Mouse (Mus musculus) spleen, adult 2 months (tissue): ENCODE measurements around the gene Tbc1d9b. TPM values are rescaled to one million over a fixed set of nuclear protein-coding genes. Genes with fewer than 3 reads are reported as not detected.
"Not testable (repeated sequence)": the region's sequence is repeated elsewhere in the genome, so short reads cannot be mapped to it uniquely, and the experiment has no call there.

ENCODE experiments used
- DNase-seq, 2 experiments: peaks; one replicate each; pipeline versions ENCODE4 v3.0.0 to v3.0.0-alpha.2; 2012 to 2021; ENCODE audit warnings: low spot score in 2 of 2, low read depth in 1 of 2
- H3K27ac ChIP-seq: fragments of 200-500 bp; 2 replicates; pipeline ENCODE4 v1.5.1; 2012; ENCODE audit warnings: low read length, inconsistent platforms; ENCODE audit not compliant: insufficient read depth
- H3K27me3 ChIP-seq: fragments of 200-500 bp; 2 replicates; pipeline ENCODE4 v1.6.1; 2012; ENCODE audit warnings: mild to moderate bottlenecking, moderate library complexity, low read length, inconsistent platforms; ENCODE audit not compliant: control insufficient read depth, insufficient read depth
- H3K36me3 ChIP-seq: fragments of 200-500 bp; 2 replicates; pipeline ENCODE4 v1.6.1; 2012; ENCODE audit warnings: mild to moderate bottlenecking, low read length, inconsistent platforms; ENCODE audit not compliant: control insufficient read depth, insufficient read depth
- H3K4me1 ChIP-seq: fragments of 200-500 bp; 2 replicates; pipeline ENCODE4 v1.6.1; 2011; ENCODE audit warnings: inconsistent platforms; ENCODE audit not compliant: control insufficient read depth, insufficient read depth, insufficient read length
- H3K4me3 ChIP-seq: fragments of 200-500 bp; 2 replicates; pipeline ENCODE4 v1.5.1; 2011; ENCODE audit warnings: mild to moderate bottlenecking, inconsistent platforms; ENCODE audit not compliant: insufficient read depth, insufficient read length; ENCODE audit errors: extremely low read depth
- CTCF ChIP-seq: fragments of 200-500 bp; IDR thresholded peaks from 2 replicates; pipeline ENCODE4 v1.5.1; 2011; ENCODE audit warnings: mild to moderate bottlenecking, inconsistent platforms; ENCODE audit not compliant: insufficient read depth, insufficient read length, insufficient replicate concordance; ENCODE audit errors: extremely low read depth
- POLR2A ChIP-seq: fragments of 200-500 bp; IDR thresholded peaks from 2 replicates; pipeline ENCODE4 v1.6.1; 2011; ENCODE audit warnings: low read depth, low read length, inconsistent platforms
- whole genome bisulfite sequencing: fragments of 180-500 bp; shearing (Covaris S2); methylation state at CpG from one replicate; pipeline ENCODE4 v1.1.7; 2018; 5-methylcytosine and 5-hydroxymethylcytosine counted together
- polyA plus RNA-seq: library from polyadenylated mRNA; depleted of rRNA; stranded (reverse); fragments of >200 nt; gene quantifications from 2 replicates; pipeline ENCODE4 v1.2.3, GENCODE M21; 2012

Tbc1d9b gene
- polyA plus RNA-seq, 1 experiment: 33.5 TPM

DNA sequence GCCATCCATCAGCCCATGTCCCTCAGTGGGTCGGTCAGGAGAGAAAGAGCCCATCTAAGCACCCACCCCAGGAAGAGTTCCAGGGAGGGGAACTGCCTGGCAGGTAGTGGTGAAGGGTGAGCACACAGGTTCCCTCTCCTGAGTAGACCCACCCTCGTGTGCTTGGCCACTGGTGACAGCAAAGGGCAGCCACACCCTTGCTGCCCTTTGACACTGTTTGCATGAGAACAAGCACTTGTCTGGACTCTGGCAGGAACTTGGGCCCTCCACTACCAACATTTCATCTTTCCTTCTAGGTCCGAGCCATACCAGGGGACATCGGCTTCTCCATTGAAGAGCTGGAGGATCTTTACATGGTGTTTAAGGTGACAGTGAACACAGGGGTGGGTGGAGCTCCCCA is 28.2 kb downstream of the Tbc1d9b start:
- no peak for TF ChIP-seq CTCF
- TF ChIP-seq POLR2A: no peak

DNA sequence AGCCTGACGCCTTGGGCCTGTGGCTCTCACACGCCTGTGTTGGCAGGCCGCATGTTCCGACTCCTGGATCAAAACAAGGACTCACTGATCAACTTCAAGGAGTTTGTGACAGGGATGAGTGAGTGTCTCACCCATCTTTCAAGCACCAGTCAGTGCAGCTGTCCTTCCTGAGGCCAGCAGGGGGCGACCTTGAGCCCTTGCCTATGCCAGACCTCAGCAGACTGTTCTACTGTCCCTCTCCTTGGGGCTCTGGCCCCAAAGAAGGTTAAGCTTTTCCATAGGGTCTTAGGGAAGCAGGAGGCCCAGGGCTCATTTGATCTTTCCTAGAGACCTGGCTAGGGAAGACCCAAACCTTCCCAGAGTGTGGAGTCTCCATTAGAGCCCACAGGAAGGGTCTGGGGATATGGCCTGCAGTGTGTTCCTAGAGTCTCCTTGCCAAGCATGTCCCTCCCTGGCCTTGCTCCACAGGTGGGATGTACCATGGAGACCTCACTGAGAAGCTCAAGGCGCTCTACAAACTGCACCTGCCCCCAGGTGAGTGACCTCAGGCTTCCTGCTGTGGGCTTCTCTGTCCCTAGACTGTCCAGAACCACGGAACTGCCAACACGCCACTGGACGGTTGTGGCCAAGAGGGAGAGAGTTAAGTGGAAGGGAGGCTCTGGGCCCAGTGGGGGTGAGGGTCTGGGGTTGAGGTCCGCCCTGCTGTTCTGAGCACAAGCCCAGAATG is 30.5 kb downstream of the Tbc1d9b start:
- H3K27me3 ChIP-seq: no peaks in the 10 kb centered on the region
- peaks cover 23% of the 10 kb centered on the region for H3K36me3 ChIP-seq
- H3K27ac ChIP-seq: 0 out of 2 replicates have a peak overlapping the region, but pooled peaks have one; percentile 11
- H3K4me3 ChIP-seq: no peak overlapping the region
- DNase-seq: peak; percentile 23 to 53
- H3K4me1 ChIP-seq: peaks cover 6% of the 10 kb centered on the region; the same call in 1 of the 2 replicates
- 69% methylated on average over 10 of the region's 10 CpGs for WGBS
- TF ChIP-seq POLR2A (no peak), CTCF (peak; percentile 92)

More for the DNA sequence above, 28.2 kb downstream of the Tbc1d9b start:
- Histone ChIP-seq H3K4me1 (peaks cover 6% of the 10 kb centered on the region; the same call in 1 of the 2 replicates), H3K36me3 (peaks cover 36% of the 10 kb centered on the region), H3K4me3 (no peak overlapping the region), H3K27me3 (no peaks in the 10 kb centered on the region), H3K27ac (no peak overlapping the region)
- DNase-seq: no peak
- WGBS: 91% methylated on average over 4 of the region's 4 CpGs

DNA sequence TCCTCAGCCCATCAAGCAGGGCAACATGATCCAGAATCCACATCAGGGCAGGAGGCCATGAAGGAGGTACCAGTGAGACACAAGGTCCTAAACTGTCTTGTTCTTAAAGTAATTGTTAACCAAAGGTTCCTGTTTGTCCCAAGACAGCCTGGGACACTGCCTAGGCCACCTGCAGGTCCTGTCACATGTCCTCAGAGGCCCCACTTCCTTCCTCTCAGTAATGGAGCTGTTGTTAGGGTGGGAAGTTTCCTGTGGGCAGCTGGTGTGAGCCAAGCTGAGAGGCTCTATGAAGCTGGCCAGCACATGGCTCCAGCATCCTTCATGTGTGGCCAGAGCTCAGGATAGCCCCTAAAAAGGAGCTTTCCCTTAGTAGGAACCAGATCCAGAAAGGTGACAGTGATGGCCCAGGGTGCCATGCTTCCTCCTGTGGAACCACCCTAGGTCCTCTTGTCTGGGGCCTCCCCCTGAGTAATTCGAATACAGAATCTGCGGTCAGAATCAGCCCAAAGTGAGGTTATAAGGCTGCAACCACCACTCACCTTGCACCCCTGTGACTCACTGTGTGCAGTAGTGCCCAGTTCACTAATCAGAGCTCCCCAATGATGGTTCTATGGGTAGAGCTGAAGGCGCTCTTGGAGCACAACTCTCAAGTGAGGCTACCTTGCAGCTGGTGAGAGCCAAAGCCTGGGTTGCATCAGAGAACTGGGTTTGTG is 31.3 kb downstream of the Tbc1d9b start:
- Histone ChIP-seq H3K27ac (0 out of 2 replicates have a peak overlapping the region, but pooled peaks have one; percentile 11), H3K36me3 (peaks cover 15% of the 10 kb centered on the region)

GRCm38 (mm10) chr11:50168352-50168751 is 37.2 kb downstream of the Tbc1d9b start:
- WGBS: 89% methylated on average over 5 of the region's 5 CpGs
- Histone ChIP-seq H3K36me3 (peaks cover 10% of the 10 kb centered on the region), H3K27me3 (no peaks in the 10 kb centered on the region), H3K4me3 (no peak overlapping the region), H3K27ac (no peak overlapping the region), H3K4me1 (no peaks in the 10 kb centered on the region)
- DNase-seq: no peak
- TF ChIP-seq POLR2A: no peak
- no peak for TF ChIP-seq CTCF

More for the DNA sequence above, 31.3 kb downstream of the Tbc1d9b start:
- Histone ChIP-seq H3K4me3 (no peak overlapping the region), H3K4me1 (peaks cover 6% of the 10 kb centered on the region; the same call in 1 of the 2 replicates), H3K27me3 (no peaks in the 10 kb centered on the region)
- no peak for DNase-seq
- WGBS: 85% methylated on average over 3 of the region's 3 CpGs
- no peak for TF ChIP-seq POLR2A
- TF ChIP-seq CTCF: no peak

- H3K27ac ChIP-seq: peak within 1 kb of the TSS; percentile 50; the same call in 1 of the 2 replicates
- not testable (repeated sequence) for H3K27me3 ChIP-seq, H3K36me3 ChIP-seq, DNase-seq, H3K4me1 ChIP-seq
- H3K4me3 ChIP-seq: peak within 1 kb of the TSS; percentile 82
- 5% methylated on average over 19 of the region's 19 CpGs for WGBS
Measured at GRCm38 (mm10) chr11:50174111-50174729, 43.0 kb downstream of the Tbc1d9b start, which contains the start of gene Mrnip. Mrnip (plus strand) TSS chr11:50174444.

- TF ChIP-seq POLR2A (peak; percentile 64), CTCF (no peak)
- peak overlapping the region; percentile 82 for H3K4me3 ChIP-seq
- under 1% methylated on average over 27 of the region's 27 CpGs for WGBS
- peak; percentile 95 to 100 for DNase-seq
- H3K36me3 ChIP-seq: peaks cover 5% of the 10 kb centered on the region
- peak overlapping the region; percentile 34; the same call in 1 of the 2 replicates for H3K27ac ChIP-seq
- no peaks in the 10 kb centered on the region for H3K27me3 ChIP-seq
- no peaks in the 10 kb centered on the region for H3K4me1 ChIP-seq
Measured at GRCm38 (mm10) chr11:50174730-50175187, 43.6 kb downstream of the Tbc1d9b start.
